Mouse (Mus musculus) R1 (cell line): ENCODE measurements around the gene Fthl17d.
A peak's percentile ranks its signal among the peaks of the same experiment; 100 is the strongest.
"Not testable (repeated sequence)": the region's sequence is repeated elsewhere in the genome, so short reads cannot be mapped to it uniquely, and the experiment has no call there.

Experiments
- DNase-seq: peaks from one replicate; pipeline ENCODE4 v3.0.0-alpha.2; 2018; ENCODE audit warnings: low read depth, low spot score

Gene Fthl17d

DNA sequence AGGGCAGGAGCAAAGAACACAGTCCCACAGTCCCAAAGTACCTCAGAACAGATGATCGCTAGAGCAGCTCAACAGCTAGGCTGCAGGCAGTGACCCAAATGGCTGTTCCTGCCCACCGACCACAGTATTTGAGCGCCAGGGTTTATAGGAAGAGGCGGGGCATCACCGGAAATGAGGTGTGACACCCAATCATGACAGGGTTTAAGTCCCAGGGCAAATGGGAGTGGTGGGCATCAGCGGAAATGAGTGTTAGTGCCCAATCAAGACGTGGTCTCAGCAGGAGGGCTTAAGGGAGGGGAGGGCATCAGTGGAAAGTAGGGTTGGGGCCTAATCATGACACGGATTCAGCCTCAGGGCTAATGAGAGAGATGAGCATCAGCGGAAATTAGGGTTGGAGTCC, at the start of gene Fthl17d:
Fthl17d (minus strand) TSS at position 101 of the 400 bp plus-strand sequence.
- not testable (repeated sequence) for DNase-seq

DNA sequence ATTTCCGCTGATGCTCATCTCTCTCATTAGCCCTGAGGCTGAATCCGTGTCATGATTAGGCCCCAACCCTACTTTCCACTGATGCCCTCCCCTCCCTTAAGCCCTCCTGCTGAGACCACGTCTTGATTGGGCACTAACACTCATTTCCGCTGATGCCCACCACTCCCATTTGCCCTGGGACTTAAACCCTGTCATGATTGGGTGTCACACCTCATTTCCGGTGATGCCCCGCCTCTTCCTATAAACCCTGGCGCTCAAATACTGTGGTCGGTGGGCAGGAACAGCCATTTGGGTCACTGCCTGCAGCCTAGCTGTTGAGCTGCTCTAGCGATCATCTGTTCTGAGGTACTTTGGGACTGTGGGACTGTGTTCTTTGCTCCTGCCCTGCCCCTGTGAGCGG, 46.6 kb upstream of the Fthl17d start, which contains the start of gene Fthl17e:
Fthl17e (plus strand) TSS at position 301 of the 400 bp plus-strand sequence.
- not testable (repeated sequence) for DNase-seq

- DNase-seq: no peak
Observed at GRCm38 (mm10) chrX:9019481-9019880, 32.9 kb upstream of the Fthl17d start.

GRCm38 (mm10) chrX:9016079-9016478, 29.5 kb upstream of the Fthl17d start:
- no peak for DNase-seq

GRCm38 (mm10) chrX:8976459-8976858, 10.1 kb downstream of the Fthl17d start, which contains the start of gene Fthl17c:
Fthl17c (minus strand) TSS chrX:8976559.
- not testable (repeated sequence) for DNase-seq

GRCm38 (mm10) chrX:8964618-8965017, 21.9 kb downstream of the Fthl17d start:
- peak; percentile 15 for DNase-seq

- DNase-seq: not testable (repeated sequence)
Observed at GRCm38 (mm10) chrX:8962875-8963274, 23.7 kb downstream of the Fthl17d start, which contains the start of gene Fthl17b. Fthl17b (minus strand) TSS chrX:8962975.

GRCm38 (mm10) chrX:8948130-8948805, 38.3 kb downstream of the Fthl17d start:
- peak; percentile 77 for DNase-seq

DNA sequence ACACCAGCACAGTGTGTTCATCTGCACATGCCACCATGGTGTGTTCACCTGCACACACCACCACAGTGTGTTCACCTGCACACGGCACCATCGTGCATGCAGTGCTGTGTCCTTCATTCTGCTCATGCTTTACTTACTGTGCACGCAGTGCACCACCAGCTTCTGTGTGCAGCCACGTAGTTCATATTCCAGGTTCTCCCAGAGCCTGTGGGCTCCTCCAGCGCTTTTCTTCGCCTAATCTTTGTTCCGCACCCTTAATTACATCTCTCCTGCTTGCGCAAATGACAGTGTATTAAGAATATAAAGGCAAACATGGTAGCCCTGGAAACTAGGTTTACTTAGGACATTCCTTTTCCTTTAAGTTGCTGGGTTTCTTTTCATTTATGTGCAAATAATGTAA, 42.5 kb downstream of the Fthl17d start:
- DNase-seq: no peak
